ENCODE assay signal across 8 mouse cellular contexts in genomic region chr11:78751843-78752203, GRCm38 (mm10). TPM values are rescaled to one million over a fixed set of nuclear protein-coding genes. Genes with fewer than 3 reads are reported as not detected.
DNase-seq lines count a peak whose midpoint lies in the region; ATAC-seq and TF ChIP-seq lines count a peak whose summit lies in the region.

No protein-coding gene starts in this region.

- H3K4me3 ChIP-seq in heart, embryonic 12.5 days: peak overlapping the region; percentile 74
- H3K4me3 ChIP-seq in ES-Bruce4 (ENCODE audit: low read depth, low read length): peak overlapping the region; percentile 23; the same call in 1 of the 2 replicates
- peak overlapping the region; percentile 72 for H3K4me3 ChIP-seq in forebrain, embryonic 16.5 days (replicated peaks; ENCODE audit: low read length)
- H3K4me3 ChIP-seq in liver, embryonic 16.5 days (ENCODE audit: low read depth, low read length): peak overlapping the region; percentile 84

- peaks cover 10% of the 10 kb centered on the region for H3K36me3 ChIP-seq in heart, embryonic 12.5 days
- H3K36me3 ChIP-seq in ES-Bruce4 (ENCODE audit: control insufficient read depth, insufficient read depth, low read length, poor library complexity, severe bottlenecking): peaks cover 3% of the 10 kb centered on the region
- peaks cover 3% of the 10 kb centered on the region; the same call in 1 of the 2 replicates for H3K36me3 ChIP-seq in forebrain, embryonic 16.5 days (ENCODE audit: control insufficient read depth, insufficient read depth)
- no peaks in the 10 kb centered on the region for H3K36me3 ChIP-seq in liver, embryonic 16.5 days (ENCODE audit: control insufficient read depth, insufficient read depth)

- no peaks in the 10 kb centered on the region for H3K27me3 ChIP-seq in heart, embryonic 12.5 days (replicated peaks)
- no peaks in the 10 kb centered on the region for H3K27me3 ChIP-seq in ES-Bruce4 (ENCODE audit: control insufficient read depth, insufficient read depth, low read length, poor library complexity, severe bottlenecking)
- no peaks in the 10 kb centered on the region for H3K27me3 ChIP-seq in forebrain, embryonic 16.5 days (replicated peaks; ENCODE audit: control insufficient read depth, insufficient read depth, low read length)
- H3K27me3 ChIP-seq in liver, embryonic 16.5 days (ENCODE audit: control insufficient read depth, insufficient read depth, low read depth, low read length): no peaks in the 10 kb centered on the region

- TF ChIP-seq CTCF in ES-Bruce4 (IDR thresholded peaks at IDR 0.05; ENCODE audit: low read depth, low read length): no peak

- H3K9me3 ChIP-seq in heart, embryonic 12.5 days (replicated peaks): no peaks in the 10 kb centered on the region
- H3K9me3 ChIP-seq in ES-Bruce4 (replicated peaks; ENCODE audit: control insufficient read depth, insufficient read depth, low read length, poor library complexity, severe bottlenecking): no peaks in the 10 kb centered on the region
- H3K9me3 ChIP-seq in forebrain, embryonic 16.5 days (ENCODE audit: control insufficient read depth, low read length): no peaks in the 10 kb centered on the region
- H3K9me3 ChIP-seq in liver, embryonic 16.5 days (replicated peaks; ENCODE audit: control insufficient read depth, low read length): no peaks in the 10 kb centered on the region

- 1% methylated on average over 2 of the region's 2 CpGs for WGBS in heart, embryonic 12.5 days
- WGBS in forebrain, embryonic 16.5 days: 5% methylated on average over 2 of the region's 2 CpGs
- WGBS in liver, embryonic 16.5 days (ENCODE audit: insufficient replicate concordance): 1% methylated on average over 2 of the region's 2 CpGs

- H3K27ac ChIP-seq in heart, embryonic 12.5 days (ENCODE audit: poor library complexity, severe bottlenecking): no peak overlapping the region
- H3K27ac ChIP-seq in ES-Bruce4 (ENCODE audit: insufficient read depth, low read length): no peak overlapping the region
- peak overlapping the region; percentile 84 for H3K27ac ChIP-seq in forebrain, embryonic 16.5 days (ENCODE audit: low read length)
- no peak overlapping the region for H3K27ac ChIP-seq in liver, embryonic 16.5 days (ENCODE audit: low read length)

- DNase-seq in heart, adult 9 months (ENCODE audit: low spot score in 2 of 2): no peak
- no peak for DNase-seq in Muller cell, postnatal 12 days (ENCODE audit: inconsistent ontology term)
- no peak for DNase-seq in layer of hippocampus, adult 18-20 months (ENCODE audit: low spot score in 2 of 2)
- no peak for DNase-seq in layer of hippocampus, postnatal 10 days (ENCODE audit: low spot score in 2 of 2)

- no peak for ATAC-seq in heart, embryonic 12.5 days (ENCODE audit: insufficient number of reproducible peaks, low FRiP score)
- peak; percentile 36; the same call in 1 of the 2 replicates for ATAC-seq in forebrain, embryonic 16.5 days
- no peak for ATAC-seq in liver, embryonic 16.5 days (ENCODE audit: low read depth)

- TF ChIP-seq EP300 in ES-Bruce4 (IDR thresholded peaks at IDR 0.05; ENCODE audit: insufficient read depth, low read depth, low read length): no peak

- peaks cover 7% of the 10 kb centered on the region for H3K4me1 ChIP-seq in heart, embryonic 12.5 days (replicated peaks)
- no peaks in the 10 kb centered on the region for H3K4me1 ChIP-seq in ES-Bruce4 (ENCODE audit: control insufficient read depth, insufficient read depth, low read length)
- H3K4me1 ChIP-seq in forebrain, embryonic 16.5 days (replicated peaks; ENCODE audit: control insufficient read depth, insufficient read depth, low read length): peaks cover 11% of the 10 kb centered on the region
- H3K4me1 ChIP-seq in liver, embryonic 16.5 days (ENCODE audit: control insufficient read depth, low read depth, low read length): peaks cover 10% of the 10 kb centered on the region

- no peak for TF ChIP-seq POLR2A in ES-Bruce4 (IDR thresholded peaks at IDR 0.05; ENCODE audit: insufficient read depth, low read length)

- peak overlapping the region; percentile 81 for H3K9ac ChIP-seq in heart, embryonic 12.5 days
- peak overlapping the region; percentile 52 for H3K9ac ChIP-seq in ES-Bruce4 (ENCODE audit: low read depth, poor library complexity, severe bottlenecking)
- peak overlapping the region; percentile 84 for H3K9ac ChIP-seq in forebrain, embryonic 16.5 days (replicated peaks; ENCODE audit: low read depth, low read length)
- peak overlapping the region; percentile 74 for H3K9ac ChIP-seq in liver, embryonic 16.5 days (ENCODE audit: low read depth, low read length)

- peak overlapping the region; percentile 92 for H3K4me2 ChIP-seq in heart, embryonic 12.5 days
- peak overlapping the region; percentile 76 for H3K4me2 ChIP-seq in forebrain, embryonic 16.5 days (ENCODE audit: low read length)
- H3K4me2 ChIP-seq in liver, embryonic 16.5 days (ENCODE audit: low read depth, low read length): peak overlapping the region; percentile 82

RNA-seq across cellular contexts. Expression of gene Ccnq, which starts 0.3 kb away (rescaled TPM):
- 25.2 and 28.1 TPM in 2 replicates for polyA plus RNA-seq in heart, embryonic 12.5 days (2016; fragmentation: Nextera tagmentation; extraction: Ambion mirVana)
- polyA plus RNA-seq in ES-Bruce4 (2011; ENCODE audit: insufficient read depth, insufficient read length, low read depth, missing spikeins): 16.1 and 18.3 TPM in 2 replicates
- 35.6 and 39.5 TPM in 2 replicates for polyA plus RNA-seq in forebrain, embryonic 16.5 days (2015; fragmentation: Nextera tagmentation; extraction: Ambion mirVana)
- polyA plus RNA-seq in liver, embryonic 16.5 days (2015; fragmentation: Nextera tagmentation; extraction: Ambion mirVana): 13.1 and 15.1 TPM in 2 replicates
- total RNA-seq in layer of hippocampus, adult 18-20 months (2021): 10 to 100 TPM; 19.2 to 19.7 TPM
- 10 to 100 TPM; 16.2 to 19.4 TPM for total RNA-seq in layer of hippocampus, postnatal 10 days (2021)

RNA-seq across cellular contexts. Expression of gene Nlk, which starts 54.6 kb away (rescaled TPM):
- 13.4 and 13.7 TPM in 2 replicates for polyA plus RNA-seq in heart, embryonic 12.5 days (2016; fragmentation: Nextera tagmentation; extraction: Ambion mirVana)
- polyA plus RNA-seq in ES-Bruce4 (2011; ENCODE audit: insufficient read depth, insufficient read length, low read depth, missing spikeins): 39.7 and 47.6 TPM in 2 replicates
- 31.2 and 33.6 TPM in 2 replicates for polyA plus RNA-seq in forebrain, embryonic 16.5 days (2015; fragmentation: Nextera tagmentation; extraction: Ambion mirVana)
- polyA plus RNA-seq in liver, embryonic 16.5 days (2015; fragmentation: Nextera tagmentation; extraction: Ambion mirVana): 3.2 TPM in 2 replicates
- 10 to 100 TPM; 41.8 to 42.0 TPM for total RNA-seq in layer of hippocampus, adult 18-20 months (2021)
- 10 to 100 TPM; 36.9 to 41.9 TPM for total RNA-seq in layer of hippocampus, postnatal 10 days (2021)

Comparison
In these comparisons a context has a peak if more than half of its experiments do, and no peak if none do; other contexts are left out.
1. H3K4me3 ChIP-seq: peak in every context shown above with its lines; median percentile 84 in liver, embryonic 16.5 days; 74 in heart, embryonic 12.5 days; 72 in forebrain, embryonic 16.5 days; 23 in ES-Bruce4.